Mouse (Mus musculus): Measurements from ENCODE around the gene Uba5. TPM values are rescaled to one million over a fixed set of nuclear protein-coding genes. Genes with fewer than 3 reads are reported as not detected.

Gene Uba5
- total RNA-seq, 2 experiments from 2014 or later = 14.9 to 15.4 TPM

Other genes starting within 250 kb of the Uba5 start
- 1 to 10 TPM; 1.9 to 2.0 TPM for gene Nphp3, start 60.6 kb downstream of the Uba5 start, total RNA-seq (2021)
- gene Gm28305, start 22.5 kb downstream of the Uba5 start, total RNA-seq (2021) = not detected
- 100 to 1,000 TPM; 120 to 136 TPM for gene Acad11, start 243 bp upstream of the Uba5 start, total RNA-seq (2021)
- 1 to 10 TPM; 1.8 to 1.9 TPM for gene Ackr4, start 63.8 kb upstream of the Uba5 start, total RNA-seq (2021)
- 10 to 100 TPM; 32.5 to 33.3 TPM for gene Dnajc13, start 199.8 kb upstream of the Uba5 start, total RNA-seq (2021)

Data from heart, adult 18-20 months (tissue).